In genomic region chr9:63187310-63187709, GRCm38 (mm10) we compare ENCODE assay signal across 17 mouse cellular contexts. TPM values are rescaled to one million over a fixed set of nuclear protein-coding genes. Genes with fewer than 3 reads are reported as not detected.
A peak's percentile ranks its signal among the peaks of the same experiment; 100 is the strongest.
DNase-seq lines count a peak whose midpoint lies in the region; ATAC-seq lines count a peak whose summit lies in the region.
"Had no signal": no experiment of that assay in that cellular context is flagged by ENCODE, and none has a peak within 500 bp of the region (broad histone marks: within the 10 kb centered on the region; RNA-seq: fewer than 3 reads in every experiment).

No protein-coding gene starts in this region.

- H3K4me3 ChIP-seq in neural tube, embryonic 13.5 days, result no peak overlapping the region
- H3K4me3 ChIP-seq in hindbrain, embryonic 11.5 days (ENCODE audit: low read depth, low read length), result no peak overlapping the region
- H3K4me3 ChIP-seq in midbrain, embryonic 13.5 days (replicated peaks), result no peak overlapping the region
- H3K4me3 ChIP-seq: heart, embryonic 13.5 days; limb, embryonic 12.5 days; lung, embryonic 15.5 days had no signal

- peaks cover 55% of the 10 kb centered on the region for H3K4me1 ChIP-seq in neural tube, embryonic 13.5 days (replicated peaks)
- H3K4me1 ChIP-seq in hindbrain, embryonic 11.5 days (replicated peaks; ENCODE audit: control insufficient read depth, insufficient read depth, low read length), result peaks cover 13% of the 10 kb centered on the region
- peaks cover 46% of the 10 kb centered on the region for H3K4me1 ChIP-seq in midbrain, embryonic 13.5 days (replicated peaks)
- H3K4me1 ChIP-seq: lung, embryonic 15.5 days had no signal

- peak overlapping the region; percentile 34; the same call in 1 of the 2 replicates for H3K9ac ChIP-seq in neural tube, embryonic 13.5 days
- H3K9ac ChIP-seq in hindbrain, embryonic 11.5 days (ENCODE audit: low read depth, low read length), result no peak overlapping the region
- no peak overlapping the region for H3K9ac ChIP-seq in midbrain, embryonic 13.5 days (replicated peaks)
- H3K9ac ChIP-seq: heart, embryonic 13.5 days; limb, embryonic 12.5 days; lung, embryonic 15.5 days had no signal

- DNase-seq in kidney, postnatal 36 days, result peak; percentile 20 to 40
- DNase-seq in kidney, adult 11 months, result no peak
- no peak for DNase-seq in neural tube, embryonic 10.5 days (ENCODE audit: extremely low spot score, low spot score)
- DNase-seq in hindbrain, embryonic 11.5 days (ENCODE audit: low spot score), result no peak
- DNase-seq in layer of hippocampus, adult 18-20 months (ENCODE audit: low spot score in 2 of 2), result no peak
- no peak for DNase-seq in gastrocnemius, adult 18-20 months (ENCODE audit: low spot score)
- DNase-seq: cerebellum, adult 2 months; gastrocnemius, postnatal 25 days; thymus, postnatal 14 days had no signal

- no peaks in the 10 kb centered on the region for H3K9me3 ChIP-seq in neural tube, embryonic 13.5 days
- H3K9me3 ChIP-seq in hindbrain, embryonic 11.5 days (ENCODE audit: control insufficient read depth, low read length), result no peaks in the 10 kb centered on the region
- H3K9me3 ChIP-seq in midbrain, embryonic 13.5 days, result no peaks in the 10 kb centered on the region
- H3K9me3 ChIP-seq: heart, embryonic 13.5 days; limb, embryonic 12.5 days; lung, embryonic 15.5 days had no signal

- ATAC-seq in neural tube, embryonic 13.5 days (ENCODE audit: low read depth), result no peak
- peak; percentile 40; the same call in 1 of the 2 replicates for ATAC-seq in hindbrain, embryonic 11.5 days (ENCODE audit: low FRiP score)
- 0 out of 2 replicates have a peak, but pooled peaks have one; percentile 37 for ATAC-seq in midbrain, embryonic 13.5 days

- H3K36me3 ChIP-seq in neural tube, embryonic 13.5 days, result no peaks in the 10 kb centered on the region
- H3K36me3 ChIP-seq in hindbrain, embryonic 11.5 days (ENCODE audit: control insufficient read depth, insufficient read depth, low read length), result no peaks in the 10 kb centered on the region
- no peaks in the 10 kb centered on the region; the same call in 1 of the 2 replicates for H3K36me3 ChIP-seq in midbrain, embryonic 13.5 days
- H3K36me3 ChIP-seq: lung, embryonic 15.5 days had no signal

- WGBS in neural tube, embryonic 13.5 days, result 14% methylated on average over 7 of the region's 7 CpGs
- 12% methylated on average over 6 of the region's 7 CpGs for WGBS in hindbrain, embryonic 11.5 days
- WGBS in midbrain, embryonic 13.5 days, result 8% methylated on average over 7 of the region's 7 CpGs

- H3K27ac ChIP-seq in neural tube, embryonic 13.5 days (replicated peaks), result peak overlapping the region; percentile 56
- H3K27ac ChIP-seq in hindbrain, embryonic 11.5 days (ENCODE audit: low read depth, low read length), result 0 out of 2 replicates have a peak overlapping the region, but pooled peaks have one; percentile 40
- H3K27ac ChIP-seq in midbrain, embryonic 13.5 days, result 0 out of 2 replicates have a peak overlapping the region, but pooled peaks have one; percentile 1
- H3K27ac ChIP-seq: heart, embryonic 13.5 days; limb, embryonic 12.5 days; lung, embryonic 15.5 days had no signal

- H3K4me2 ChIP-seq in neural tube, embryonic 13.5 days, result peak overlapping the region; percentile 4; the same call in 1 of the 2 replicates
- H3K4me2 ChIP-seq in hindbrain, embryonic 11.5 days (replicated peaks; ENCODE audit: low read depth, low read length), result no peak overlapping the region
- H3K4me2 ChIP-seq in midbrain, embryonic 13.5 days (replicated peaks), result peak overlapping the region; percentile 25; the same call in 1 of the 2 replicates
- H3K4me2 ChIP-seq: heart, embryonic 13.5 days; lung, embryonic 15.5 days had no signal

- H3K27me3 ChIP-seq in neural tube, embryonic 13.5 days, result no peaks in the 10 kb centered on the region
- no peaks in the 10 kb centered on the region for H3K27me3 ChIP-seq in hindbrain, embryonic 11.5 days (ENCODE audit: control insufficient read depth, insufficient read depth, low read length)
- H3K27me3 ChIP-seq in midbrain, embryonic 13.5 days, result peaks cover 28% of the 10 kb centered on the region
- H3K27me3 ChIP-seq: lung, embryonic 15.5 days had no signal

RNA-seq across cellular contexts. Expression of gene Skor1, which starts 38.5 kb away (rescaled TPM):
- polyA plus RNA-seq in neural tube, embryonic 13.5 days (2015; fragmentation: Nextera tagmentation; extraction: Ambion mirVana), result 25.4 and 27.9 TPM in 2 replicates
- 6.6 and 7.4 TPM in 2 replicates for polyA plus RNA-seq in hindbrain, embryonic 11.5 days (2014; fragmentation: Nextera tagmentation; extraction: Ambion mirVana)
- 1.7 and 2.0 TPM in 2 replicates for polyA plus RNA-seq in midbrain, embryonic 13.5 days (2015; fragmentation: Nextera tagmentation; extraction: Ambion mirVana)
- under 1 TPM; 0.07 to 0.15 TPM for total RNA-seq in layer of hippocampus, adult 18-20 months (2021)
- total RNA-seq in gastrocnemius, adult 18-20 months (2021), result under 1 TPM; 0.05 to 0.11 TPM
- total RNA-seq: MEL had no signal
- polyA plus RNA-seq: heart, embryonic 13.5 days; large intestine, adult 2 months; lung, embryonic 15.5 days; stomach, embryonic 14.5 days had no signal

Comparison
In these comparisons a context has a peak if more than half of its experiments do, and no peak if none do; other contexts are left out.
1. DNase-seq: peak in kidney, postnatal 36 days (2 of 2); none in kidney, adult 11 months (single experiment), neural tube, embryonic 10.5 days (single experiment), hindbrain, embryonic 11.5 days (single experiment), layer of hippocampus, adult 18-20 months (0 of 2) and gastrocnemius, adult 18-20 months (single experiment).
2. H3K27ac ChIP-seq: peak in every context shown above with its lines; median percentile 56 in neural tube, embryonic 13.5 days; 40 in hindbrain, embryonic 11.5 days; 1 in midbrain, embryonic 13.5 days.